Mouse (Mus musculus): Measurements from ENCODE around the gene Hbb-bh2. TPM values are rescaled to one million over a fixed set of nuclear protein-coding genes. Genes with fewer than 3 reads are reported as not detected.
"Not testable (repeated sequence)": the region's sequence is repeated elsewhere in the genome, so short reads cannot be mapped to it uniquely, and the experiment has no call there.

Gene Hbb-bh2
- polyA plus RNA-seq, 1 experiment = not detected

DNA sequence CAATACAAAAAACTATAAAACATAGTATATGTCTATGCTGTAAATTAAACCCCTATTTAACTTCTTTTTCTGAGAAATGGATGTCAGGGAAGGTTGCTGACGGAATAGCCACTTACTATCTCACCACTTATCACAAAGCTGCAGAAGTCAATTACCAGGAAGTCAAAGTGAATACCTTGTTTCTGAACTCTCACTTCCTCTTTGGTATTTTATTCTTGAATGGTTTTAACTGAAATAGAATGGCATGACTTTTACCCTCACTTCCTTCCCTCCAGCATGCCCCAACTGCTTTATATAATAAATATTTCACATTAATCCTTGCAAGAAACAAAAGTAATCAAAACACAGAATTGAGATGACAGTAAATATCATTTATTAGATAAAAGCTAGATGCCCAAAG is 28.1 kb downstream of the Hbb-bh2 start:
- no peaks in the 10 kb centered on the region for H3K27me3 ChIP-seq (replicated peaks)
- no peaks in the 10 kb centered on the region for H3K36me3 ChIP-seq (replicated peaks; ENCODE audit: low read length)
- no peaks in the 10 kb centered on the region for H3K9me3 ChIP-seq
- TF ChIP-seq GATA1 (IDR thresholded peaks at IDR 0.05; ENCODE audit: borderline replicate concordance, low read length) = no peak
- no peak for TF ChIP-seq FLI1 (IDR thresholded peaks at IDR 0.05; ENCODE audit: low read length)
- H3K4me1 ChIP-seq = peaks cover 45% of the 10 kb centered on the region
- H3K4me3 ChIP-seq (replicated peaks) = peak overlapping the region; percentile 47

DNA sequence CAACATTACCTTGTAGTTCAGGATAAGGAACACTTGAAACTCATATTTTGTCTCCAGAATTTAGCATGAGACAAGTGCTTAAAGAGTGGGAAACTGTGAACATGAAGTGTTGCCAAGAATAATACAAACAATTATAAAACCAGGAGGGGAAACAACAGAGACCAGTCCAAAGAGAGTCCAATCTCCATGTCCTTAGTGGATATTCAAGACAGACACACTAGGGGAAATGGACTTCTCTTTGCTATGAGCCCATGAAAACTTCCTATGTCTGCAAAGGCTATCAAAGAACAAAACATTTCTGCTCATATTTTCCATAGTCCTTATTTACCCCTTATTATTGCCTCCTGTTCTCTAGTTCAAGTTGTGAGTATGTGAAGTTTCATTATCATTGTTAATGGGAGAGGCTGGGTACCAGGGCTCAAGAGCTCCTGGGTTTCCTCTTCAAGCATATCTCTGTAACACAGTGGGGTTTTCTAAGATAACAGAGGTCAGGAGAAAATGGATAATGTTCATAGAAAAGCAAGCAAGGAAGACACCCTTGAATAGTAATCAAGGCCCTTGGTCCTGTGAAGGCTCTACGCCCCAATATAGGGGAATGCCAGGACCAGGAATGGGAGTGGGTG is 29.0 kb downstream of the Hbb-bh2 start:
- H3K4me1 ChIP-seq = peaks cover 45% of the 10 kb centered on the region

DNA sequence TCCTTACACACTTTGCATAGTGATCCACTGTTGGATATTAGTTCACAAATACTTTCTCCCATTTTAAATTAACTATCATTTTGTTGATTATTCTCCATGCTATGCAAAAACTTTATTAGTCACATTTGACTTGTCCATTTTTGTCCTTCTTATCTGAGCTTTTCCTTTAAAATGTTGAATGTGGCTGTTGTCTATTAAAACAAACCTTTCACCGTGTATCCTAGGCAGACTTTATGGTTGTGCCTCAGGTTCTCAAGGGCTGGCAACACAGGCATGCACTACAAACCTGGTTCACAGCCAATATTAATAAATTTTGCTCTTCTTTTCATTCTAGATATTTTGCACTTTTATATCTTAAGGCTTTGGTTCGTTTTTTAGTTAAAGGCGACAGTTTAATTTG is 29.6 kb downstream of the Hbb-bh2 start:
- H3K9me3 ChIP-seq = no peaks in the 10 kb centered on the region
- H3K27me3 ChIP-seq (replicated peaks) = no peaks in the 10 kb centered on the region
- H3K4me1 ChIP-seq = peaks cover 45% of the 10 kb centered on the region
- no peaks in the 10 kb centered on the region for H3K36me3 ChIP-seq (replicated peaks; ENCODE audit: low read length)
- no peak for TF ChIP-seq GATA1 (IDR thresholded peaks at IDR 0.05; ENCODE audit: borderline replicate concordance, low read length)
- TF ChIP-seq FLI1 (IDR thresholded peaks at IDR 0.05; ENCODE audit: low read length) = no peak
- no peak overlapping the region for H3K4me3 ChIP-seq (replicated peaks)

More for the DNA sequence above, 29.0 kb downstream of the Hbb-bh2 start:
- Histone ChIP-seq H3K36me3 (replicated peaks; ENCODE audit: low read length) (no peaks in the 10 kb centered on the region), H3K9me3 (no peaks in the 10 kb centered on the region), H3K27me3 (replicated peaks) (no peaks in the 10 kb centered on the region), H3K4me3 (replicated peaks) (no peak overlapping the region)
- TF ChIP-seq GATA1 (IDR thresholded peaks at IDR 0.05; ENCODE audit: borderline replicate concordance, low read length) (no peak), FLI1 (IDR thresholded peaks at IDR 0.05; ENCODE audit: low read length) (no peak)

DNA sequence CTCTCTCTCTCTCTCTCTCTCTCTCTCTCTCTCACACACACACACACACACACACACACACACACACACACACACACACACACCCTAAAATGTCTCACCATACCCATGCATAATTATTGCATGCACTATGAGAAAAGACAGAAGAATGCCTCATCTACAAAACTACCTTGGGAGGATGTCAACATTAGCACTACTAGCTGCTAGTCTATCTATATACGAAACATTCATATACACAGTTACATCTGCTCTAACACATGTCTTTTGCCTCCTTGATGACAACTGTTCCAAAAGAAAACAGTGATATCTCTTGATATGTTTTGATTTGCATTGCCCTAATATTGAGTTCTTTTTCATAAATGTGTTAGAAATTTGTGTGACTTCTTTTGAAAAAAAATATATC is 30.0 kb downstream of the Hbb-bh2 start:
- TF ChIP-seq GATA1 (IDR thresholded peaks at IDR 0.05; ENCODE audit: borderline replicate concordance, low read length) (no peak), FLI1 (IDR thresholded peaks at IDR 0.05; ENCODE audit: low read length) (no peak)
- Histone ChIP-seq H3K36me3 (replicated peaks; ENCODE audit: low read length) (no peaks in the 10 kb centered on the region), H3K27me3 (replicated peaks) (no peaks in the 10 kb centered on the region), H3K9me3 (no peaks in the 10 kb centered on the region), H3K4me1 (peaks cover 45% of the 10 kb centered on the region), H3K4me3 (replicated peaks) (no peak overlapping the region)

DNA sequence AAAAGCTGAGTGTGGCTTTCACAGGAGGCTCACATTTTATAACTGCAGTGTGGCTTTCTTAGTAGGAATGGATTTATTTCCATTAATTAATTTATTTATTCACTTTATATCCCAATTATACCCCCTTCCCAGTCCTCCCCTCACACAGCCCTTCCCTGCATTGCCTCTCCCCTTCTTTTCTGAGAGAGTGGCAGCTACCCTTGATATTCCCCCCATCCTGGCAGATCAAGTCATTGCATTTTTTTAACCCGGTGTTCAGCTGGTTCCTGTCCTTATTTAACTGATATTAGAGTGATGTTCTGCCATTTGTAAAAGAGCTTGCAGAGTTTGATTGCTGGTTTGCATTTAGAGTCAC is 30.5 kb downstream of the Hbb-bh2 start:
- no peaks in the 10 kb centered on the region for H3K36me3 ChIP-seq (replicated peaks; ENCODE audit: low read length)
- no peaks in the 10 kb centered on the region for H3K27me3 ChIP-seq (replicated peaks)
- H3K9me3 ChIP-seq = no peaks in the 10 kb centered on the region
- H3K4me1 ChIP-seq = peaks cover 41% of the 10 kb centered on the region
- TF ChIP-seq GATA1 (IDR thresholded peaks at IDR 0.05; ENCODE audit: borderline replicate concordance, low read length) (no peak), FLI1 (IDR thresholded peaks at IDR 0.05; ENCODE audit: low read length) (no peak)
- H3K4me3 ChIP-seq (replicated peaks) = peak overlapping the region; percentile 40

DNA sequence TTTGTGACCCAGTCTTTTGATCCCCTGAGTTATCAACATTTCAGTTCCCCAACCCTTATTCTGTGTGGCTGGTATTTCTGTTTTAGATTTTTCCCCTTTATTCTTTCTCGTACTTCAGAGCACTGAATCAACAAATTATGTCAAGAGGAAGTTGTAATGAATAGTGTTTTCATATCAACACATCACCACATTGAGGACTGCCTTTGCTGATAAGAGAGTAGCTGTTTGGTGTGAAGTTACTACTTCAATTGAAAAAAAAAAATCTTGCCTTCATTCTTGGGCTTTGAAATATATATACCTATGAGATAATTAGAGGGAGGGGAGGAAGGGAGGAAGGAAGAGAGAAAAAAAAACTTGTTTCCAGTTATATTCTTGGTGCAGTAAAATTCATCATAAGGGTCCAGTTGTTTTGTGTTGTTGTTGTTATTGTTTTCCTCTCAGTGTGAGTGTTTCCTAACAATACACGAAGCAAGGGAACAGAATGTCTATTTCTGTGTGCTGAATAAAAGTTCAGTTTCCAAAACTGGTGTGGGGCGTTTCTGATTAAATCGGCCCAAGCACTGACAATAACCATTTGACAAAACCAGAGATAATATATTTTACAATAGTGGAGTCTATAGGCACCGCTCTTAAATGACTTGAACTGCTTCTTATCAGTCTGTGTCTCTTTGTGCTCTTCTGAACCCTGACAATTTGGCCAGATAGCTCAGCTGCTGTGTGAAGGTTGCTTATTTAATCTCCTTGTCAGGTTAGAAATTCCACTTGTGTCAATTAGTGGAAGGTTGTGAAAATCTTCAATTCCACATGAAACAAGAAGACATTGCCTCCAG is 31.1 kb downstream of the Hbb-bh2 start:
- H3K27me3 ChIP-seq (replicated peaks) = no peaks in the 10 kb centered on the region
- H3K4me3 ChIP-seq (replicated peaks) = no peak overlapping the region
- no peaks in the 10 kb centered on the region for H3K36me3 ChIP-seq (replicated peaks; ENCODE audit: low read length)
- H3K9me3 ChIP-seq = no peaks in the 10 kb centered on the region
- TF ChIP-seq GATA1 (IDR thresholded peaks at IDR 0.05; ENCODE audit: borderline replicate concordance, low read length) = no peak
- TF ChIP-seq FLI1 (IDR thresholded peaks at IDR 0.05; ENCODE audit: low read length) = no peak
- H3K4me1 ChIP-seq = peaks cover 41% of the 10 kb centered on the region

DNA sequence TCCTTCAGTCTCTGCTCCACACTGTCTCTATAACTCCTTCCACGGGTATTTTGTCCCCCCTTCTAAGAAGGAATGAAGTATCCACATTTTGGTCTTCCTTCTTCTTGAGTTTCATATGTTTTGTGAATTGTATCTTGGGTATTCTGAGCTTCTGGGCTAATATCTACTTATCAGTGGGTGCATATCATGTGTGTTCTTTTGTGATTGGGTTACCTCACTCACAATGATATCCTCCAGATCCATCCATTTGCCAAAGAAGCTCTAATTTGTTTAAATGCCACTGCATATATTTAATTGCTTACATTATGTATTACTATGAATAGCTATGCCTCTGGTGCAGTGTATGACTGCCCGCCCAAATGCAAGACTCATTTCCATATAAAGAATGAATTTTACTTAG is 32.2 kb downstream of the Hbb-bh2 start:
- not testable (repeated sequence) for H3K4me3 ChIP-seq (replicated peaks); H3K27me3 ChIP-seq (replicated peaks); H3K9me3 ChIP-seq; H3K36me3 ChIP-seq (replicated peaks; ENCODE audit: low read length)
- H3K4me1 ChIP-seq = peaks cover 37% of the 10 kb centered on the region

DNA sequence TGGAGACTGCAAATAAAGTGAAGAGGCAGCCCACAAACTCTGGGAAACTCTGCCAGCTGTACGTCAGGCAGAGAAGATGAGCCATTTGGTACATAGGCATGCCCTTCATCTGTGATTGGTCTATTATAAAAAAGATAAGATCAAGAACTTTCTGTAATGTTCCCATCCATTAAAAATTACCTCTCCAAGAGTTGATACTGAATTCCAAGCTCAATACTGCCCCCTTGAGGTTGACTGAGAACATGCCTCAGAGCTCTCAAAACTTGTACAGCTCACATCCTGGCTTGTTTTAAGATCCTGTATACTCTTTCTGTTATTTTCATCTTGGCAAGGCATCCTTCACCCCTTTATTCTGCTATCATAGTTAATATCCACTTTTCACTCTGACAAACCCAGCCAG is 33.5 kb downstream of the Hbb-bh2 start:
- Histone ChIP-seq H3K27me3 (replicated peaks) (no peaks in the 10 kb centered on the region), H3K36me3 (replicated peaks; ENCODE audit: low read length) (no peaks in the 10 kb centered on the region), H3K4me3 (replicated peaks) (no peak overlapping the region), H3K9me3 (no peaks in the 10 kb centered on the region), H3K4me1 (peaks cover 30% of the 10 kb centered on the region)
- TF ChIP-seq FLI1 (IDR thresholded peaks at IDR 0.05; ENCODE audit: low read length) = no peak
- no peak for TF ChIP-seq GATA1 (IDR thresholded peaks at IDR 0.05; ENCODE audit: borderline replicate concordance, low read length)

DNA sequence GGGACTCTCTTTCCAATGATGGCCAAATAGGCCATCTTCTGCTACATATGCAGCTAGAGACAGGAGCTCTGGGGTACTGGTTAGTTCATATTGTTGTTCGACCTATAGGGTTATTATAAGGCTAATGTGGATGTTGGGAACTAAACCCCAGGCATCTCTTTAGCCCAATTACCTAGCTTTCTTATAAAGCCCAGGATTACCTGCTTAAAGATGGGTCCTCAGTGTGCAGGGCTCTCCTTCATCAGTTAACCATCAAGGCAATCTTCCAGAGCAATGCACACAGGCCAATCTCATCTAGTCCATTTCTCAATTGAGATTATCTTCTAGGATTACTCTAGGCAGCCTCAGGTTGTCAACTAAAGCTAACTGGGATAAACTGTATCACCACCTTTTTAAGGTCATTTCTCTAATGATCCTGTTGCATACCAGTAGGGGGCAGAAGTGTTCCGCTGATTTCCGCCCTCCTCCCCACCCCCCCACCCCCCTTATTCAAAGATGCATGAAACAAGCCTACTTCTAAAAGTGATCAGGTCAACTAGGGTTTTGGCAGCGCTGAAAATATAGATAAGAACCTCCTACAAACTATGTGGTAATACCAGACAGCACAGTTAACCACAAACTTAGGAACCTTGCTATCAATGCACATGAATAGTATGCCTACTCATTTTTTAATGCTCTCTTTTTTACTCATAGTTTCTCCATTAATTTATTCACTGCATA is 47.5 kb downstream of the Hbb-bh2 start:
- Histone ChIP-seq H3K9me3 (no peaks in the 10 kb centered on the region), H3K4me3 (replicated peaks) (no peak overlapping the region), H3K4me1 (peaks cover 8% of the 10 kb centered on the region), H3K27me3 (replicated peaks) (no peaks in the 10 kb centered on the region), H3K36me3 (replicated peaks; ENCODE audit: low read length) (peaks cover 2% of the 10 kb centered on the region)
- no peak for TF ChIP-seq FLI1 (IDR thresholded peaks at IDR 0.05; ENCODE audit: low read length)
- no peak for TF ChIP-seq GATA1 (IDR thresholded peaks at IDR 0.05; ENCODE audit: borderline replicate concordance, low read length)

DNA sequence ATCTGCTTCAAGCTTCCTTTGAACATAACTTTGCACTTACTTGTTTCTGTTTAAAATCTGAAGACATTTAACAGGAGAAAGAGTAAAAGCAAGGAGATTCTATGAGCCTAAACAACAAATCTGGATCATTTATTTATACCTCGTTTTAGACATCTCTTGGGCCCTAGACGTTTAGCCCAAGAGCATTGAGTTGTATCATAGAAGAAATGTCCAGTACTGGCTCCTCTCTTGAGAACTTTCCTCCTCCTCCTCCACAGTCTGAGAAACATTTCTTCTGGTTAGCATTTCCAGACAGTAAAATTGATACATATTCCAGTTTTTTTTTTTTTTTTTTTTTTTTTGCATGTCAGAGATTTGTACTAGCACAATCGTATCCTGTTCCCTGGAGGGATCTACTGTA is 48.6 kb downstream of the Hbb-bh2 start, which contains the start of gene Olfr67:
Gene Olfr67, minus strand, starts transcription at position 101 of the 400 bp plus-strand sequence.
- H3K27me3 ChIP-seq (replicated peaks) = no peaks in the 10 kb centered on the region
- H3K9me3 ChIP-seq = no peaks in the 10 kb centered on the region
- TF ChIP-seq GATA1 (IDR thresholded peaks at IDR 0.05; ENCODE audit: borderline replicate concordance, low read length) (no peak), FLI1 (IDR thresholded peaks at IDR 0.05; ENCODE audit: low read length) (no peak)
- H3K36me3 ChIP-seq (replicated peaks; ENCODE audit: low read length) = peaks cover 2% of the 10 kb centered on the region
- no peak within 1 kb of the TSS for H3K4me3 ChIP-seq (replicated peaks)
- peaks cover 11% of the 10 kb centered on the region for H3K4me1 ChIP-seq

Other genes with a start within 250 kb of the Hbb-bh2 start
- gene Olfr619, start 239.9 kb downstream of the Hbb-bh2 start, polyA plus RNA-seq (2012; ENCODE audit: insufficient read depth, low replicate concordance) = not detected in 2 replicates
- gene Olfr620, start 228.0 kb downstream of the Hbb-bh2 start, polyA plus RNA-seq (2012; ENCODE audit: insufficient read depth, low replicate concordance) = not detected in 2 replicates
- gene Olfr622, start 197.8 kb downstream of the Hbb-bh2 start, polyA plus RNA-seq (2012; ENCODE audit: insufficient read depth, low replicate concordance) = not detected in 2 replicates
- gene Olfr623, start 176.8 kb downstream of the Hbb-bh2 start, polyA plus RNA-seq (2012; ENCODE audit: insufficient read depth, low replicate concordance) = 0.41 TPM in 1 of 2 replicates, not detected in the other
- gene Olfr624, start 169.3 kb downstream of the Hbb-bh2 start, polyA plus RNA-seq (2012; ENCODE audit: insufficient read depth, low replicate concordance) = not detected in 2 replicates
- not detected in 2 replicates for gene Olfr625-ps1, start 157.8 kb downstream of the Hbb-bh2 start, polyA plus RNA-seq (2012; ENCODE audit: insufficient read depth, low replicate concordance)
- gene Olfr243, start 125.8 kb downstream of the Hbb-bh2 start, polyA plus RNA-seq (2012; ENCODE audit: insufficient read depth, low replicate concordance) = not detected in 2 replicates
- not detected in 2 replicates for gene Olfr628, start 110.1 kb downstream of the Hbb-bh2 start, polyA plus RNA-seq (2012; ENCODE audit: insufficient read depth, low replicate concordance)
- gene Olfr629, start 95.6 kb downstream of the Hbb-bh2 start, polyA plus RNA-seq (2012; ENCODE audit: insufficient read depth, low replicate concordance) = not detected in 2 replicates
- gene Olfr630, start 83.2 kb downstream of the Hbb-bh2 start, polyA plus RNA-seq (2012; ENCODE audit: insufficient read depth, low replicate concordance) = not detected in 2 replicates
- not detected in 2 replicates for gene Olfr69, start 68.9 kb downstream of the Hbb-bh2 start, polyA plus RNA-seq (2012; ENCODE audit: insufficient read depth, low replicate concordance)
- not detected in 2 replicates for gene Olfr68, start 60.8 kb downstream of the Hbb-bh2 start, polyA plus RNA-seq (2012; ENCODE audit: insufficient read depth, low replicate concordance)
- not detected in 2 replicates for gene Olfr67, start 48.7 kb downstream of the Hbb-bh2 start, polyA plus RNA-seq (2012; ENCODE audit: insufficient read depth, low replicate concordance)
- gene Hbb-bt, start 26.5 kb downstream of the Hbb-bh2 start, polyA plus RNA-seq (2012; ENCODE audit: insufficient read depth, low replicate concordance) = 492 and 1,761 TPM in 2 replicates
- 423 and 663 TPM in 2 replicates for gene Hbb-bs, start 12.4 kb downstream of the Hbb-bh2 start, polyA plus RNA-seq (2012; ENCODE audit: insufficient read depth, low replicate concordance)
- gene Hbb-bh1, start 2.6 kb upstream of the Hbb-bh2 start, polyA plus RNA-seq (2012; ENCODE audit: insufficient read depth, low replicate concordance) = not detected in 2 replicates
- gene Hbb-y, start 12.7 kb upstream of the Hbb-bh2 start, polyA plus RNA-seq (2012; ENCODE audit: insufficient read depth, low replicate concordance) = 3.6 TPM in 1 of 2 replicates, not detected in the other
- gene Olfr66, start 45.7 kb upstream of the Hbb-bh2 start, polyA plus RNA-seq (2012; ENCODE audit: insufficient read depth, low replicate concordance) = not detected in 2 replicates
- gene Olfr64, start 54.0 kb upstream of the Hbb-bh2 start, polyA plus RNA-seq (2012; ENCODE audit: insufficient read depth, low replicate concordance) = not detected in 2 replicates
- gene Olfr65, start 63.0 kb upstream of the Hbb-bh2 start, polyA plus RNA-seq (2012; ENCODE audit: insufficient read depth, low replicate concordance) = not detected in 2 replicates
- not detected in 2 replicates for gene Olfr631, start 88.3 kb upstream of the Hbb-bh2 start, polyA plus RNA-seq (2012; ENCODE audit: insufficient read depth, low replicate concordance)
- not detected in 2 replicates for gene Olfr632, start 93.8 kb upstream of the Hbb-bh2 start, polyA plus RNA-seq (2012; ENCODE audit: insufficient read depth, low replicate concordance)
- not detected in 2 replicates for gene Olfr633, start 103.9 kb upstream of the Hbb-bh2 start, polyA plus RNA-seq (2012; ENCODE audit: insufficient read depth, low replicate concordance)
- gene Olfr635, start 130.6 kb upstream of the Hbb-bh2 start, polyA plus RNA-seq (2012; ENCODE audit: insufficient read depth, low replicate concordance) = not detected in 2 replicates
- gene Olfr638, start 158.2 kb upstream of the Hbb-bh2 start, polyA plus RNA-seq (2012; ENCODE audit: insufficient read depth, low replicate concordance) = not detected in 2 replicates
- gene Olfr639, start 176.8 kb upstream of the Hbb-bh2 start, polyA plus RNA-seq (2012; ENCODE audit: insufficient read depth, low replicate concordance) = not detected in 2 replicates
- gene Olfr640, start 185.1 kb upstream of the Hbb-bh2 start, polyA plus RNA-seq (2012; ENCODE audit: insufficient read depth, low replicate concordance) = not detected in 2 replicates
- gene Olfr641, start 194.9 kb upstream of the Hbb-bh2 start, polyA plus RNA-seq (2012; ENCODE audit: insufficient read depth, low replicate concordance) = not detected in 2 replicates
- not detected in 2 replicates for gene Olfr642, start 212.1 kb upstream of the Hbb-bh2 start, polyA plus RNA-seq (2012; ENCODE audit: insufficient read depth, low replicate concordance)
- gene 4930516K23Rik, start 220.9 kb upstream of the Hbb-bh2 start, polyA plus RNA-seq (2012; ENCODE audit: insufficient read depth, low replicate concordance) = 0.04 TPM in 1 of 2 replicates, not detected in the other
- gene Olfr644, start 231.3 kb upstream of the Hbb-bh2 start, polyA plus RNA-seq (2012; ENCODE audit: insufficient read depth, low replicate concordance) = not detected in 2 replicates
- gene Olfr645, start 244.9 kb upstream of the Hbb-bh2 start, polyA plus RNA-seq (2012; ENCODE audit: insufficient read depth, low replicate concordance) = not detected in 2 replicates

Data from megakaryocyte, embryonic 14.5 days (primary cell).